ENCODE assay signal across 36 mouse cellular contexts in the genomic region with DNA sequence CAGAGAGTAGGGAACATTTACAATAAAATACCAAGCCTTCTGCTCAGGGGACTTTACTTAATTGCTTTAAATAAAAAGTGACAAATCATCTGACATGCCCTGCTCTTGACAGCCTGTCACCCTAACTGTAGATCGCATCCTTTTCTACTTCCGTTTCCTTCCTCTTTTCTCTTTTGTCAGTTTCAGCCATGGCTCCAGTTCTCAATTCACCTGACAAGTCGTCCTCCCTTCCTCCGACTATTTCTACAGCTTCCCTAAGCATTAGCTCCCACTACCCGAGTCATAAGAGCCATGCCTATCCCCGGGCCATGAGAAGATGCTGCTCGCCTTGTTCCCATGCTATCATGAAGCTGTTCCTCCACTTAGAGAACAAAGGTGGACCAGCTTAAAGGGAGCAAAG. TPM values are rescaled to one million over a fixed set of nuclear protein-coding genes. Genes with fewer than 3 reads are reported as not detected.
DNase-seq lines count a peak whose midpoint lies in the region; ATAC-seq lines count a peak whose summit lies in the region.
"Had no signal": no experiment of that assay in that cellular context is flagged by ENCODE, and none has a peak within 500 bp of the region (broad histone marks: within the 10 kb centered on the region; RNA-seq: fewer than 3 reads in every experiment).

No protein-coding gene starts in this region.

- no peak for DNase-seq in lung, postnatal 14 days
- DNase-seq in thymus, postnatal 0 days (ENCODE audit: low spot score) = peak; percentile 53
- no peak for DNase-seq in thymus, postnatal 10 days (ENCODE audit: low spot score in 2 of 2)
- no peak for DNase-seq in kidney, adult 9 months
- DNase-seq: adrenal gland, postnatal 10 days; cerebellum, adult 8-10 months; cerebellum, postnatal 36 days; embryo, embryonic 11 days; kidney, postnatal 14 days; lung, embryonic 14.5 days; right cerebral cortex, postnatal 25 days had no signal

- ATAC-seq in lung, embryonic 15.5 days (ENCODE audit: borderline replicate concordance, extremely low read depth, low FRiP score, low TSS enrichment) = no peak
- peak; percentile 54 for ATAC-seq in common myeloid progenitor, adult 5-6 weeks (replicated peaks; ENCODE audit: low read depth, poor library complexity, severe bottlenecking)
- ATAC-seq in monocyte, adult 5-6 weeks (replicated peaks; ENCODE audit: insufficient number of reproducible peaks, low FRiP score, low TSS enrichment, poor library complexity, severe bottlenecking) = 0 out of 2 replicates have a peak, but pooled peaks have one; percentile 17
- ATAC-seq in intestine, embryonic 16.5 days = no peak
- ATAC-seq: CD4-positive, CD25-positive, alpha-beta regulatory T cell, adult 4 months; forebrain, embryonic 15.5 days; intestine, postnatal 0 days had no signal

- H3K9me3 ChIP-seq in lung, embryonic 15.5 days = no peaks in the 10 kb centered on the region
- no peaks in the 10 kb centered on the region for H3K9me3 ChIP-seq in intestine, embryonic 16.5 days (ENCODE audit: control insufficient read depth, low read length)
- H3K9me3 ChIP-seq: embryonic facial prominence, embryonic 12.5 days; forebrain, embryonic 15.5 days; heart, embryonic 10.5 days; heart, embryonic 15.5 days; hindbrain, embryonic 12.5 days; liver, embryonic 15.5 days; midbrain, embryonic 10.5 days; neural tube, embryonic 13.5 days had no signal

- H3K27me3 ChIP-seq in lung, embryonic 15.5 days = no peaks in the 10 kb centered on the region
- no peaks in the 10 kb centered on the region for H3K27me3 ChIP-seq in intestine, embryonic 16.5 days (replicated peaks; ENCODE audit: control insufficient read depth, insufficient read depth, low read length)
- H3K27me3 ChIP-seq: embryonic facial prominence, embryonic 12.5 days; forebrain, embryonic 15.5 days; heart, embryonic 15.5 days; hindbrain, embryonic 12.5 days; liver, embryonic 15.5 days; neural tube, embryonic 13.5 days had no signal

- WGBS in lung, embryonic 15.5 days = 45% methylated on average over 7 of the region's 7 CpGs
- 78% methylated on average over 7 of the region's 7 CpGs for whole genome bisulfite sequencing in intestine, embryonic 16.5 days

- no peak overlapping the region for H3K4me2 ChIP-seq in lung, embryonic 15.5 days
- H3K4me2 ChIP-seq in intestine, embryonic 16.5 days (ENCODE audit: low read depth, low read length) = no peak overlapping the region
- H3K4me2 ChIP-seq: embryonic facial prominence, embryonic 12.5 days; forebrain, embryonic 15.5 days; heart, embryonic 15.5 days; hindbrain, embryonic 12.5 days; liver, embryonic 15.5 days; lung, embryonic 14.5 days; neural tube, embryonic 13.5 days had no signal

- no peak overlapping the region for H3K9ac ChIP-seq in lung, embryonic 15.5 days
- H3K9ac ChIP-seq in intestine, embryonic 16.5 days (ENCODE audit: low read depth, low read length) = no peak overlapping the region
- H3K9ac ChIP-seq: embryonic facial prominence, embryonic 12.5 days; forebrain, embryonic 15.5 days; heart, embryonic 15.5 days; hindbrain, embryonic 12.5 days; liver, embryonic 15.5 days; lung, embryonic 14.5 days; neural tube, embryonic 13.5 days had no signal

- no peak overlapping the region for H3K4me3 ChIP-seq in lung, embryonic 15.5 days
- no peak overlapping the region for H3K4me3 ChIP-seq in intestine, embryonic 16.5 days (ENCODE audit: low read length)
- H3K4me3 ChIP-seq: embryonic facial prominence, embryonic 12.5 days; forebrain, embryonic 15.5 days; heart, embryonic 10.5 days; heart, embryonic 15.5 days; hindbrain, embryonic 12.5 days; liver, embryonic 15.5 days; midbrain, embryonic 10.5 days; neural tube, embryonic 13.5 days had no signal

- no peaks in the 10 kb centered on the region for H3K4me1 ChIP-seq in lung, embryonic 15.5 days
- H3K4me1 ChIP-seq in intestine, embryonic 16.5 days (ENCODE audit: control insufficient read depth, insufficient read depth, low read length) = no peaks in the 10 kb centered on the region
- H3K4me1 ChIP-seq: forebrain, embryonic 15.5 days; heart, embryonic 10.5 days; heart, embryonic 15.5 days; liver, embryonic 15.5 days had no signal

- H3K27ac ChIP-seq in lung, embryonic 15.5 days = 0 out of 2 replicates have a peak overlapping the region, but pooled peaks have one; percentile 19
- no peak overlapping the region for H3K27ac ChIP-seq in intestine, embryonic 16.5 days (ENCODE audit: low read length)
- H3K27ac ChIP-seq: embryonic facial prominence, embryonic 12.5 days; forebrain, embryonic 15.5 days; heart, embryonic 10.5 days; heart, embryonic 15.5 days; hindbrain, embryonic 12.5 days; liver, embryonic 15.5 days; macrophage; midbrain, embryonic 10.5 days; neural tube, embryonic 13.5 days had no signal

- no peaks in the 10 kb centered on the region for H3K36me3 ChIP-seq in lung, embryonic 15.5 days
- H3K36me3 ChIP-seq in intestine, embryonic 16.5 days (ENCODE audit: control insufficient read depth, insufficient read depth, low read length) = no peaks in the 10 kb centered on the region
- H3K36me3 ChIP-seq: embryonic facial prominence, embryonic 12.5 days; forebrain, embryonic 15.5 days; heart, embryonic 10.5 days; heart, embryonic 15.5 days; hindbrain, embryonic 12.5 days; liver, embryonic 15.5 days; midbrain, embryonic 10.5 days; neural tube, embryonic 13.5 days had no signal

RNA-seq across cellular contexts. Expression of gene Rag2, which starts 2.9 kb away (rescaled TPM):
- 0.35 and 2.4 TPM in 2 replicates for polyA plus RNA-seq in lung, embryonic 15.5 days (2015; fragmentation: Nextera tagmentation; extraction: Ambion mirVana)
- 116 and 143 TPM in 2 replicates for polyA plus RNA-seq in thymus, postnatal 0 days (2015; fragmentation: Nextera tagmentation; extraction: Ambion mirVana)
- total RNA-seq in common myeloid progenitor, adult 5-6 weeks (2017) = 1.1 and 3.7 TPM in 2 replicates
- total RNA-seq in monocyte, adult 5-6 weeks (2017) = not detected in 3 replicates
- 0.04 and 0.06 TPM in 2 replicates for polyA plus RNA-seq in intestine, embryonic 16.5 days (2015; fragmentation: Nextera tagmentation; extraction: Ambion mirVana)
- total RNA-seq: gastrocnemius, adult 8-10 months; gastrocnemius, postnatal 4 days; heart, postnatal 25 days; layer of hippocampus, adult 18-20 months; layer of hippocampus, postnatal 10 days; left cerebral cortex, adult 18-20 months; left cerebral cortex, postnatal 14 days; liver, adult 2 months; midbrain, postnatal 0 days had no signal
- polyA plus RNA-seq: forebrain, embryonic 15.5 days; heart, embryonic 10.5 days; intestine, postnatal 0 days; limb, embryonic 11.5 days; liver, adult 2 months; lung, embryonic 14.5 days; macrophage; midbrain, embryonic 10.5 days; midbrain, postnatal 0 days had no signal

RNA-seq across cellular contexts. Expression of gene Rag1, which starts 27.7 kb away (rescaled TPM):
- 0.59 and 2.9 TPM in 2 replicates for polyA plus RNA-seq in lung, embryonic 15.5 days (2015; fragmentation: Nextera tagmentation; extraction: Ambion mirVana)
- polyA plus RNA-seq in thymus, postnatal 0 days (2015; fragmentation: Nextera tagmentation; extraction: Ambion mirVana) = 319 and 337 TPM in 2 replicates
- total RNA-seq in common myeloid progenitor, adult 5-6 weeks (2017) = 0.14 TPM in 1 of 2 replicates, not detected in the other
- total RNA-seq in monocyte, adult 5-6 weeks (2017) = 0.10 to 0.86 TPM (median 0.32 TPM) in 3 replicates
- polyA plus RNA-seq in intestine, embryonic 16.5 days (2015; fragmentation: Nextera tagmentation; extraction: Ambion mirVana) = 0.01 and 0.04 TPM in 2 replicates
- total RNA-seq: gastrocnemius, adult 8-10 months; heart, postnatal 25 days; liver, adult 2 months had no signal
- polyA plus RNA-seq: CD4-positive, CD25-positive, alpha-beta regulatory T cell, adult 4 months; heart, embryonic 10.5 days; intestine, postnatal 0 days; liver, adult 2 months; lung, embryonic 14.5 days; macrophage had no signal

RNA-seq across cellular contexts. Expression of gene B230118H07Rik, which starts 27.7 kb away (rescaled TPM):
- polyA plus RNA-seq in lung, embryonic 15.5 days (2015; fragmentation: Nextera tagmentation; extraction: Ambion mirVana) = 57.8 and 58.7 TPM in 2 replicates
- polyA plus RNA-seq in thymus, postnatal 0 days (2015; fragmentation: Nextera tagmentation; extraction: Ambion mirVana) = 109 and 145 TPM in 2 replicates
- total RNA-seq in common myeloid progenitor, adult 5-6 weeks (2017) = 86.8 and 98.7 TPM in 2 replicates
- 11.9 to 22.1 TPM (median 22.0 TPM) in 3 replicates for total RNA-seq in monocyte, adult 5-6 weeks (2017)
- 46.4 and 49.2 TPM in 2 replicates for polyA plus RNA-seq in intestine, embryonic 16.5 days (2015; fragmentation: Nextera tagmentation; extraction: Ambion mirVana)

RNA-seq across cellular contexts. Expression of gene Traf6, which starts 56.6 kb away (rescaled TPM):
- 9.5 and 9.8 TPM in 2 replicates for polyA plus RNA-seq in lung, embryonic 15.5 days (2015; fragmentation: Nextera tagmentation; extraction: Ambion mirVana)
- 13.5 and 15.0 TPM in 2 replicates for polyA plus RNA-seq in thymus, postnatal 0 days (2015; fragmentation: Nextera tagmentation; extraction: Ambion mirVana)
- total RNA-seq in common myeloid progenitor, adult 5-6 weeks (2017) = 17.6 and 21.4 TPM in 2 replicates
- 21.0 to 32.9 TPM (median 27.1 TPM) in 3 replicates for total RNA-seq in monocyte, adult 5-6 weeks (2017)
- polyA plus RNA-seq in intestine, embryonic 16.5 days (2015; fragmentation: Nextera tagmentation; extraction: Ambion mirVana) = 7.1 and 7.3 TPM in 2 replicates

Comparison
In these comparisons a context has a peak if more than half of its experiments do, and no peak if none do; other contexts are left out.
1. ATAC-seq: peak in common myeloid progenitor, adult 5-6 weeks (single experiment) and monocyte, adult 5-6 weeks (single experiment); none in lung, embryonic 15.5 days (single experiment) and intestine, embryonic 16.5 days (single experiment).
2. RNA of gene Rag2, which starts 2.9 kb away (polyA plus RNA-seq): 116 to 143 TPM in thymus, postnatal 0 days; 0.35 to 2.4 TPM in lung, embryonic 15.5 days and 0.04 to 0.06 TPM in intestine, embryonic 16.5 days; every median in the first group is over 10 times any median in the second.
3. RNA of gene Rag1, which starts 27.7 kb away (polyA plus RNA-seq): 319 to 337 TPM in thymus, postnatal 0 days; 0.59 to 2.9 TPM in lung, embryonic 15.5 days and 0.01 to 0.04 TPM in intestine, embryonic 16.5 days; every median in the first group is over 10 times any median in the second.